Mouse (Mus musculus) heart, adult 2 months (tissue): ENCODE results near the gene Polh.

Experiments used
- CTCF ChIP-seq: fragments of 200-600 bp; IDR thresholded peaks from 2 replicates; pipeline ENCODE4 v1.8.1; 2022; ENCODE audit warnings: antibody characterized with exemption, mild to moderate bottlenecking, moderate library complexity
- EP300 ChIP-seq: fragments of 200-500 bp; IDR thresholded peaks from 2 replicates; pipeline ENCODE4 v1.6.1; 2011; ENCODE audit warnings: low read depth, low read length, control low read depth; ENCODE audit not compliant: insufficient read depth
- POLR2A ChIP-seq: fragments of 200-500 bp; IDR thresholded peaks from 2 replicates; pipeline ENCODE4 v1.6.1; 2011; ENCODE audit warnings: mild to moderate bottlenecking, low read depth, low read length, control low read depth; ENCODE audit not compliant: insufficient read depth

GRCm38 (mm10) chr17:46168768-46169167 lies 33.7 kb downstream of the Polh start:
- TF ChIP-seq POLR2A: no peak
- TF ChIP-seq EP300: no peak
- no peak for TF ChIP-seq CTCF
